Mouse (Mus musculus) MEL (cell line): ENCODE measurements at regions not wholly inside any gene's neighbourhood (a gene's known extent, or its start where the extent isn't known, plus 50 kb on each side); places are given as distances from the start of the nearest gene placed in this dataset.
A peak's percentile ranks its signal among the peaks of the same experiment; 100 is the strongest.

ENCODE experiments used
- DNase-seq: peaks from one replicate; pipeline ENCODE4 v3.0.0; 2011; ENCODE audit warnings: low read depth, low spot score
- H3K27ac ChIP-seq: 2 replicates; pipeline ENCODE4 v1.5.1; 2012; ENCODE audit warnings: low read depth, mild to moderate bottlenecking, control low read depth, low read length, moderate library complexity; ENCODE audit not compliant: control insufficient read depth
- H3K27me3 ChIP-seq, 2 experiments: fragments of 150-350 bp in 1 of 2; sonication (generic) in 1 of 2; 2 replicates each; pipeline ENCODE4 v1.6.1; 2012; ENCODE audit warnings: low read length in 2 of 2, mild to moderate bottlenecking in 2 of 2, improper control_type of control experiment in 1 of 2, moderate library complexity in 1 of 2; ENCODE audit not compliant: insufficient read depth in 2 of 2, control insufficient read depth in 1 of 2
- H3K36me3 ChIP-seq, 2 experiments: 2 replicates each; pipeline ENCODE4 v1.6.1; 2012 to 2014; ENCODE audit warnings: low read length in 2 of 2, improper control_type of control experiment in 1 of 2, inconsistent platforms in 1 of 2, mild to moderate bottlenecking in 1 of 2; ENCODE audit not compliant: insufficient read depth in 2 of 2, control insufficient read depth in 1 of 2
- H3K4me1 ChIP-seq, 2 experiments: fragments of 150-350 bp in 1 of 2; sonication (generic) in 1 of 2; 2 replicates each; pipeline ENCODE4 v1.6.1; 2012; ENCODE audit warnings: low read length in 2 of 2, improper control_type of control experiment in 1 of 2, mild to moderate bottlenecking in 1 of 2; ENCODE audit not compliant: insufficient read depth in 2 of 2, control insufficient read depth in 1 of 2
- H3K4me3 ChIP-seq, 2 experiments: fragments of 150-350 bp in 1 of 2; sonication (generic) in 1 of 2; 2 replicates each; pipeline ENCODE4 v1.5.1; 2012; ENCODE audit warnings: low read depth in 2 of 2, low read length in 2 of 2, mild to moderate bottlenecking in 2 of 2, moderate library complexity in 2 of 2, control low read depth in 1 of 2, improper control_type of control experiment in 1 of 2; ENCODE audit not compliant: control insufficient read depth in 1 of 2, insufficient read depth in 1 of 2
- H3K79me2 ChIP-seq: 2 replicates; pipeline ENCODE4 v1.6.1; 2012; ENCODE audit warnings: mild to moderate bottlenecking, low read length, moderate library complexity; ENCODE audit not compliant: control insufficient read depth, poor library complexity, insufficient read depth
- H3K9ac ChIP-seq: 2 replicates; pipeline ENCODE4 v1.6.1; 2012; ENCODE audit warnings: low read depth, mild to moderate bottlenecking, control low read depth, low read length, moderate library complexity; ENCODE audit not compliant: control insufficient read depth, poor library complexity, severe bottlenecking
- H3K9me3 ChIP-seq: fragments of 150-350 bp; sonication (generic); replicated peaks from 2 replicates; pipeline ENCODE4 v1.6.1; 2012; ENCODE audit warnings: mild to moderate bottlenecking, low read length, improper control_type of control experiment, moderate library complexity; ENCODE audit not compliant: insufficient read depth
- BHLHE40 ChIP-seq: IDR thresholded peaks from 2 replicates; pipeline ENCODE4 v1.6.1; 2012; ENCODE audit warnings: low read depth, mild to moderate bottlenecking, inconsistent platforms, low read length, improper control_type of control experiment, borderline replicate concordance
- CHD2 ChIP-seq: IDR thresholded peaks from 2 replicates; pipeline ENCODE4 v1.6.1; 2011; ENCODE audit warnings: low read length, improper control_type of control experiment
- CTCF ChIP-seq, 3 experiments: IDR thresholded peaks in 2 of 3; conservative IDR thresholded peaks in 1 of 3; 2 replicates each; pipeline ENCODE4 v1.5.1; 2011 to 2012; ENCODE audit warnings: low read length in 3 of 3, low read depth in 2 of 3, mild to moderate bottlenecking in 2 of 3, improper control_type of control experiment in 1 of 3, inconsistent platforms in 1 of 3, mixed read lengths in 1 of 3, moderate library complexity in 1 of 3; ENCODE audit not compliant: control insufficient read depth in 1 of 3, insufficient read depth in 1 of 3, poor library complexity in 1 of 3, severe bottlenecking in 1 of 3
- EP300 ChIP-seq, 2 experiments: IDR thresholded peaks; 2 replicates each; pipeline ENCODE4 v1.6.1; 2011; ENCODE audit warnings: improper control_type of control experiment in 2 of 2, low read length in 2 of 2, low read depth in 1 of 2, mild to moderate bottlenecking in 1 of 2
- ETS1 ChIP-seq: IDR thresholded peaks from 2 replicates; pipeline ENCODE4 v1.6.1; 2012; ENCODE audit warnings: low read depth, mild to moderate bottlenecking, inconsistent platforms, low read length, improper control_type of control experiment, moderate library complexity
- GATA1 ChIP-seq: IDR thresholded peaks from 2 replicates; pipeline ENCODE4 v1.6.1; 2011; ENCODE audit warnings: low read depth, low read length, improper control_type of control experiment
- HCFC1 ChIP-seq: IDR thresholded peaks from 2 replicates; pipeline ENCODE4 v1.6.1; 2012; ENCODE audit warnings: low read depth, mild to moderate bottlenecking, inconsistent platforms, low read length, improper control_type of control experiment, moderate library complexity
- JUND ChIP-seq: IDR thresholded peaks from 2 replicates; pipeline ENCODE4 v1.6.1; 2011; ENCODE audit warnings: low read depth, mild to moderate bottlenecking, improper control_type of control experiment, low read length
- KAT2A ChIP-seq: conservative IDR thresholded peaks from 2 replicates; pipeline ENCODE4 v1.6.1; 2012; ENCODE audit warnings: low read depth, low read length, improper control_type of control experiment, inconsistent platforms
- NELFE ChIP-seq: IDR thresholded peaks from 2 replicates; pipeline ENCODE4 v1.6.1; 2011; ENCODE audit warnings: low read depth, low read length, improper control_type of control experiment
- POLR2A ChIP-seq, 2 experiments: IDR thresholded peaks; 2 replicates each; pipeline ENCODE4 v1.6.1; 2011 to 2012; ENCODE audit warnings: low read length in 2 of 2, mild to moderate bottlenecking in 2 of 2, control low read depth in 1 of 2, improper control_type of control experiment in 1 of 2, low read depth in 1 of 2, moderate library complexity in 1 of 2; ENCODE audit not compliant: control insufficient read depth in 1 of 2, insufficient read depth in 1 of 2, poor library complexity in 1 of 2
- POLR2AphosphoS2 ChIP-seq: IDR thresholded peaks from 2 replicates; pipeline ENCODE4 v1.6.1; 2011; ENCODE audit warnings: low read length, improper control_type of control experiment
- TBP ChIP-seq: IDR thresholded peaks from 2 replicates; pipeline ENCODE4 v1.8.0; 2011; ENCODE audit warnings: low read depth, low read length, improper control_type of control experiment
- TCF12 ChIP-seq: IDR thresholded peaks from 2 replicates; pipeline ENCODE4 v1.6.1; 2014; ENCODE audit warnings: low read depth, mild to moderate bottlenecking, inconsistent platforms, low read length, improper control_type of control experiment, moderate library complexity
- USF1 ChIP-seq: IDR thresholded peaks from 2 replicates; pipeline ENCODE4 v1.6.1; 2014; ENCODE audit warnings: low read depth, mild to moderate bottlenecking, inconsistent platforms, low read length, improper control_type of control experiment, moderate library complexity
- ZC3H11A ChIP-seq: IDR thresholded peaks from 2 replicates; pipeline ENCODE4 v1.6.1; 2012; ENCODE audit warnings: low read depth, mild to moderate bottlenecking, inconsistent platforms, low read length, improper control_type of control experiment
- ZMIZ1 ChIP-seq: IDR thresholded peaks from 2 replicates; pipeline ENCODE4 v1.6.1; 2012; ENCODE audit warnings: low read depth, mild to moderate bottlenecking, inconsistent platforms, low read length, improper control_type of control experiment, moderate library complexity
- ZNF384 ChIP-seq: IDR thresholded peaks from 2 replicates; pipeline ENCODE4 v1.6.1; 2012; ENCODE audit warnings: low read depth, mild to moderate bottlenecking, inconsistent platforms, low read length, improper control_type of control experiment

- H3K27me3 ChIP-seq = peaks cover 0 to 3% of the 10 kb centered on the region in 2 experiments; a peak in 2 of 4 replicates
- H3K9me3 ChIP-seq = no peaks in the 10 kb centered on the region
- DNase-seq = peak; percentile 34
- H3K36me3 ChIP-seq = no peaks in the 10 kb centered on the region
- TF ChIP-seq ZNF384 = no peak
- TF ChIP-seq ETS1 = peak; percentile 58; the same call in 1 of the 2 replicates
- no peak for TF ChIP-seq ZC3H11A
- no peak for TF ChIP-seq HCFC1
- no peak for TF ChIP-seq USF1
- no peak for TF ChIP-seq EP300 (IDR thresholded peaks at IDR 0.05; ENCODE audit: low read depth in 1 of 2, low read length in 2 of 2)
- TF ChIP-seq JUND = no peak
- TF ChIP-seq GATA1 = no peak
- TF ChIP-seq ZMIZ1 = peak; percentile 86; the same call in 1 of the 2 replicates
- TF ChIP-seq CHD2 = no peak
- 0 out of 2 replicates have a peak, but pooled peaks have one; percentile 35 for TF ChIP-seq POLR2AphosphoS2
- no peak for TF ChIP-seq BHLHE40
- TF ChIP-seq NELFE = peak; percentile 53
- TF ChIP-seq CTCF (IDR thresholded peaks at IDR 0.05 in 2 of 3, conservative IDR thresholded peaks at IDR 0.05 in 1 of 3; ENCODE audit: control insufficient read depth in 1 of 3, insufficient read depth in 1 of 3, low read depth in 2 of 3, low read length in 3 of 3, poor library complexity in 1 of 3, severe bottlenecking in 1 of 3) = no peak
- TF ChIP-seq KAT2A = no peak
- peak in 1 of 2 experiments; percentile 74; a peak in 2 of 4 replicates for TF ChIP-seq POLR2A (IDR thresholded peaks at IDR 0.05; ENCODE audit: control insufficient read depth in 1 of 2, insufficient read depth in 1 of 2, low read depth in 1 of 2, low read length in 2 of 2, poor library complexity in 1 of 2)
- peak; percentile 97 for TF ChIP-seq TBP
- TF ChIP-seq, all 39 proteins: peak for 6
- Histone ChIP-seq H3K4me3 (no peak overlapping the region), H3K27ac (no peak overlapping the region), H3K79me2 (no peaks in the 10 kb centered on the region), H3K9ac (no peak overlapping the region), H3K4me1 (no peaks in the 10 kb centered on the region)
These were observed 69.8 kb upstream of the Prokr2 start for GRCm38 (mm10) chr2:132455029-132455428.

- no peaks in the 10 kb centered on the region for H3K4me1 ChIP-seq
- no peak overlapping the region for H3K4me3 ChIP-seq
- peaks cover 0 to 3% of the 10 kb centered on the region in 2 experiments; a peak in 2 of 4 replicates for H3K27me3 ChIP-seq
- no peak overlapping the region for H3K9ac ChIP-seq
- H3K27ac ChIP-seq = no peak overlapping the region
- no peaks in the 10 kb centered on the region for H3K79me2 ChIP-seq
- no peaks in the 10 kb centered on the region for H3K9me3 ChIP-seq
- TF ChIP-seq ETS1 (no peak), ZNF384 (no peak), ZMIZ1 (no peak), BHLHE40 (no peak), TCF12 (no peak), JUND (no peak), USF1 (no peak)
- no peaks in the 10 kb centered on the region for H3K36me3 ChIP-seq
- no peak for DNase-seq
These were observed 64.1 kb upstream of the Prokr2 start for GRCm38 (mm10) chr2:132449347-132449746.
